Mouse (Mus musculus) brain, adult 2 months (tissue): Measurements from ENCODE around the gene Dbh.

Experiments used
- DNase-seq: peaks from one replicate; pipeline ENCODE4 v3.0.0; 2011; ENCODE audit warnings: low read depth, low spot score

Dbh gene

DNA sequence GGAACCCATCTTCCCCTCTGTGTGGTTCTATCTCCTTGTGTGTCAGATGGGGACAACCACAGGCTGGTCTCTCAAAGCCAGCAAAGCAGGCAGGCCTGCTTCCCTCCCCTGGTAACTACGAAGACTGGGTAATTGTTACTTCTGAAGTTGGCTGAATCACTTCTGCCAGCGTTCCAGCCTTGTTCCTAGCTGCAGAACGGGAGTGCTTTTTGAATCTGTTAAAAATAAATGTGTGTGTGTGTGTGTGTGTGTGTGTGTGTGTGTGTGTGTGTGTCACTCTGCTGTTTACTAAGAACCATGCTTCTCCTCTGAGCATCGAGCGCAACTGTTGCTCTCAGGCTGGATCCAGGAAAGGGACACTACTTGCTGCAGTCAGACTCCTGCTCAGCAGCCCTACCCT, 1.2 kb upstream of the Dbh start:
- DNase-seq = peak; percentile 92

DNA sequence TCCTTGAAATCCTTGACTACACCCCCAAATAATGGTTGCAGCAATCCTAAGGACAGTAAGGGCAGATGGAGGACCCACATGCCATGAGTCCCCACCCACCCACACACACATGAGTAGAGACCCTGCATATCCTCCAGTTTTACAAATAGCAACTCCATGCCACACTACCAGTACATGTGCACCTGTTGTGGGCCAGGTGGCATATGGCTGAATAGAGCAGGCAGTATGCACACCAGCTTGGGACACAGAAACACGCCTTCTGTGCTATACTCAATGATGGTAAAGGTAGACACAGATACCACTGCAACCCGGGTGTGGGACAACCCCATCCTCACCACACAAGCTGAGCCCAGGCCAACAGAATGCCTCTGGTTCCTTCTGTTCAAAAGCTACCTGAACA, 1.0 kb downstream of the Dbh start:
- peak; percentile 54 for DNase-seq

DNA sequence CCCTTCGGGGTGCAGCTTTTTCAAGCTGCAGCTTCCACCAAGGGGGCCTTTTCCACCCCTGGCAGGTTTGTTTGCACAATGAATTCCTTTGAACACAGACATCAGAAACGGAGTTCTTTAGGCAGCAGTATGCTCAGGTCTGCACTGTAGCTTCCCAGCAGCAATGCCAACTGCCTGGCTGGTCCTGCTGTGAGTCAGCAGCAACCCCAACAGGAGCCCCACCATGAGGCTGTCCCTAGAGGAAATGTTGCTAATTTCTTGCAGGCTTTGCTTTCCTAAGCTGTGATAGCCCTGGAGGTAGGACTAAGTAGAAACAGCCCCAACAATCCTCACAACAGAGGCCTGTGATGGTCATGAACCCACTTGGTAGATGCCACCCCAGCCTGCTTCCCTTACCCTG, 2.0 kb downstream of the Dbh start:
- peak; percentile 80 for DNase-seq

DNA sequence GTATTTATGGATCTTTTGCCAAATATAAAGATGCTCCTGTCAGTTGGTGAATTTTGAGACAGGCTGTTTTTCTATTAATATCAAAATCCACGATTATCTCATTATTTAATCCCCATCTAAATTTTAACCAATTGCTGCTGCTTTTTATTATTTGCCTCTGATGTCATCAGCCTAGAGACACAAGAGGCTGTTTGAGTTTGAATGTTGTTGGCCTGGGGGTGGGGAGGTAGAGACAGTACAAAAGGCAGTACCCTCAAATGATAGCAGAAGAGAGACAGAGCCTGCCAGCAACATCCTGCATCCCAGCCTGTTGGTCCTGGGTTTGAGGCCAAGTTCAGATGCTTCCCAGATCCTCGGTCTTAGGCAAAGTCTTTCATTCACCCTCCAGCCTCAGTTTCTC, 9.2 kb downstream of the Dbh start:
- DNase-seq = peak; percentile 46

DNA sequence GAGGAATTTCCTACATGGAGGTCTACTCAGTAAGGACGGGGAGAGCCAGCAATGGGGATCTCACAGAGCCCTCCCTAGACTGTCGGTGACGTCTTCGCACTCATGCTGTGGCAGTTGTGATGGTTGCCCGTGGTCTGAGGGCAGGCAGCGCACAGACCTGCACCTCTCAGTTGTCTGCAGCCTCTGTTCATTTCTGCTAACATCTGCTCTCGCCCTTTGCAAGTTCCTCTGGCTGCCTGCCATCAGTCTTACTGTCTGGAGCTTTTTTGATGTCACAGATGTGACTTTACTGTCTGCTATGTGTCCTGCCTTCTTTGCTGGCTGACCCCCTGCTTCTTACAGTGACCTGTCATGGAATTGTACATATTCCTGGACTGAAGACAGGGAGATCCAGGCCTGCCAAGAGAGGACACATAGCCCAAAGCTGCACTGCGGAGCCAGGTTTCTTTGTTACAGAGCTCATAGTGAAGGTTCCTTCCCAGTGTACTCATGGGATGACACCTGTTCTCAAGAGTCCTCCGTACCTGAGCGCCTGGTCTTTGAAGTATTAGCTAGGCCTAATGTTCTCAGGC, 10.7 kb downstream of the Dbh start:
- DNase-seq = peak; percentile 32

DNA sequence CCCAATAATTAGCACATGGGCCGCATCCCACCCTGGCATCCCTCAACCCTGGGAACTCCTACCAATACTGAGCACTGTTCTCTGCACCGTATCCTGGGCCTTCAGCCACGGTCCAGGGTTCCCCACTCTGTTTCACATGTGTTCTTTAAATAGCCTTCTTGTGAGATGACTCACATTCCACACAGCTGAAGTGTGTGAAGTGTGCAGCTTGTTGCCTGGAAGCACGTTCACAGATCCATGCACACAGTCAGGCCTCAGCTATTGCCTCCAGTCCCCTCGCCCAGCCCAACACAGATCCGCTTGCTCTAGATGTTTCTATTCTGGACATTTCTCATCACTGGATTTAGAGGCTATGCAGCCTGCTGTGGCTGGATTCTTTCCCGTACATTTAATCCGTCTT, 14.1 kb downstream of the Dbh start:
- DNase-seq = peak; percentile 86

DNA sequence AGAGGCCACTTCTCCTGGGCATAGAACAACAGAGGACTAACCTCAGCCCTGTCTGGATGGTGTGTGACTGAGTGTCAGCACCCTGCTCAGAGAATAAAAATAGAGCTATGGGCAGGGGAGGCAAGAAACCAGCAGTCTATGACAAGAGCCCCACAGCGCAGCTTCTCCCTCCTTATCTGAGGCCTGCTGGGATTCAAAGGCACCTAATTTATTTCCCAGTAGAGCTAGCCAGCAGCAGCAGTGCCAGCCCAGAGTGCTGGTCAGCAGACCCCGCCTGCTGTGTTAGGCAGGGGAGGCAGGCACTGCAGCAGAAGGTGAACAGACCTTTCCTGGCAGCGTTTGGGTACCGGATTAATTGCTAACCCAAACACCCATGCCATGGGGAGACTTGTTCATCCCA, 16.9 kb downstream of the Dbh start:
- peak; percentile 36 for DNase-seq

DNA sequence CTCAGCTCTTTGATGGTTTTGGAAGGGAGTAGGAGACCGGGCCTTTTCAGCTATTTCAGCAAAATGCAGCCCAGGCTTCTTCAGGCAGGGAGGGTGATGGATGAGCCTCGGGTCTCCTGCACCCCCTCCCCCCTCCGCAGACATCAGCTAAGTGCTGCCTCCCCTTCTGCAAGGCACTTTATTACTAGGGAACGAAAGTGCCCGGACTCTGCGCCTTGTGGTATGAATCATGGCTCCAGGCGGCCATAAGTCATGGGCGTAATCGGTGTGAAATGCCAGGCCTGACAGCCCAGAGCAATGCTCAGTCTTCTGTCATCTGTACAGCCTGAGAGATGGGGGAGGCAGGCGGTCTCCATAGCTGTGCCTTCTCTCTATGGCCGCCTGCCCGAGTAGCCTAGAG, 18.7 kb downstream of the Dbh start:
- DNase-seq = no peak

DNA sequence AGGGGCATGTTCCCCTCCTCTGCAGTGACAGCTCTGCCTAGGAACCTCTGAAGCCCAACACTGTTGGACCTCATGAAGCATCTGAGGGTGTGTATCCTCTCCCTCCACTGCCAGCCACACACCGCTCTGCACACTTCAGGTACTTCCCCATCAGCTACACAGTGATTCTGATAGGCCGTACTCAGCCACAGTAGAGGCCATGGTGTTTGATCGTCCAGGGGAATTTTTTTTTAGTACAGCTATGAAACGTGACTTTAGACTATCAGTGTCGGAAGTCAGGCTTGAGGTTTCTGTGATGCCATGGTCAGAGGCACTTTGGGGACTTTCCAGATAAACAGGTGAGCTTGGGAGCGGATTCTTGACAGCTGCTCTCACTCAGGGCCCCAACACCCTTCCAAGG, 22.5 kb downstream of the Dbh start:
- DNase-seq = no peak

DNA sequence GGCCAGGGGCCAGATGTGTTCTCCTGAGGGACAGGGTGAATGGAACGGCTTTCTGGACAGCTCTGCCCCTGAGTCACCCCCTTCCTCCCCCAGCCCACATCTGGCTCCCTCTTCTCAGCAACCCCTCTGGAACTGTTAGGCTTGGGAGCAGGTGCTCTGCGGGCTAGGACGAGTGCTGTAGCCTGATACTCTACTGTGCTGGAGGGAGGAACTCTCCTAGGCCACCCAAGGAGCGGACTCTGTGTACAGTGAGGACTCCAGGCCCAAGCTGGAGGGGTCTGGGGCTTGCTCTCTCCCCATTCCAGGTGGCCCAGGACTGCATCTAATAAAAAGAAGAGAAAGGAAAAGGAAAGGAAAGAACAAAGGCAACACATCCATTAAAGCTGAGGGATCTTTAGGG, 25.0 kb downstream of the Dbh start:
- DNase-seq = no peak

DNA sequence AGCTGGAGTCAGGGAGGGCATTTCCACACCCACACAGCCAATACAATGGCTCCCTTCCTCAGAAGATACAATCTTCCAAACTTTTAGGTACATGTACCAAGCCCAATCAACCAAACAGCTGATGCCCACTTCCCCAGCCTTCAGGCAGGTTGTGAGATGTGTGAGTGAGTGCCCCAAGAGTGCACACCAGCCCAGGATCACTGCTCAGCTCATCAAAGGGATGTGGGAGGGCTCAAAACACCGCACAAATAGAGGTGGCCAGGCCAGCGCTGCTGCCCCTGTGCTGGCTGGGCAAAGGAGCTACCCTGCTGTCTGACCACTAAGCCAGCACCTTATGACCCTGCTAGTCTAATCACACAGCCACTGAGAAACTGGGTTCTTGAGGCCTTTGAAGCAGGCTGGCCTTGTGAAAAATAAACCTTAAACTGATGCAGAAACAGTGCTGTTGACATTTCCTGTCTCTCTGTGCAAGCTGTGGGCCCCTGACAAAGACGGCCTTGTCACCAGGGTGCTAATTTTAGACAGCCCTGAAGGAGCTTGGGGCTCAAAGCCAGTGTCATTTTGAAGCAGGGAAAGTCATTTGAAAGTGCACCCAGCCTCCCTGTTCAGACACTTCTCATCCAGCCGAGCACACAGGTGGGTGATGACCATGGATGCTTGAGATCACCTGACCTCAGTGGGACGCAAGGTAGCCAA, 33.7 kb downstream of the Dbh start:
- peak; percentile 25 for DNase-seq

DNA sequence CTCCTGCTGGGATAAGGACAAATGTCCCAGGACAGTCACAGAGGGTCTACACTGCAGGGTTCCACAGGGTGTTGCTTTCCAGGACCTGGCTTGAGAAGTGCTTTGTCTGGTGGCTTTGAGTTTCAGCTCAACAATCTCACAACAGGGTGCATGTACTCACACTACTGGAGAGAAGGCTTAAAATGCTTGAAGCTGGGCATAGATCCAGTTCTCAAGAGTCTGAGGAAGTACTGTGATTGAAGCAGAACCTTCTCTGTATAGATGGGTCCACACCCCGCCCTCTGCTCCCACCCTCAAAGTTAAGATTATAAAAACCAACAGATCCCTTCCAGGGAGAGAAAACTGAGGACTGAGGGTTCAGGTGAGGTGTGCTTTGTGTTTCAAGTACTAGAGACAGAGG, 35.6 kb downstream of the Dbh start:
- DNase-seq = peak; percentile 34

DNA sequence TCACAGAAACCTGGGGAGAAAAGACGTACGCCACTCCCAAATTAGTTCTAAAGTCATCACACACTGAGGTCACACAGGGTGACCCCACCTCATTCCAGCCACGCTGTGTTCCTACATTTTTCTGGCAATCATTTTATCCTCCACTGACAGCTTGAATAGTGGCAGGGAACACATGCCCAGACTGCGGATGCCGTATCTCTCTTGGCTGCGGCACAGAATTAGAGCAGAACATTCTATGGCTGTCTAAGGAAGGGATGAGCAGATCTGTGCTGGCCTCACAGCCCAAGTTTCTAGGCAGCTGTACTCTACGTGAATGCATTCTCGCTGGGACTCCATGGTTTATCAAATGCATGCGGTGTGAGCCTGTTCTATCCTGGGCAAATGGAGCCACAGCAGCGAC, 40.6 kb downstream of the Dbh start:
- DNase-seq = peak; percentile 79

DNA sequence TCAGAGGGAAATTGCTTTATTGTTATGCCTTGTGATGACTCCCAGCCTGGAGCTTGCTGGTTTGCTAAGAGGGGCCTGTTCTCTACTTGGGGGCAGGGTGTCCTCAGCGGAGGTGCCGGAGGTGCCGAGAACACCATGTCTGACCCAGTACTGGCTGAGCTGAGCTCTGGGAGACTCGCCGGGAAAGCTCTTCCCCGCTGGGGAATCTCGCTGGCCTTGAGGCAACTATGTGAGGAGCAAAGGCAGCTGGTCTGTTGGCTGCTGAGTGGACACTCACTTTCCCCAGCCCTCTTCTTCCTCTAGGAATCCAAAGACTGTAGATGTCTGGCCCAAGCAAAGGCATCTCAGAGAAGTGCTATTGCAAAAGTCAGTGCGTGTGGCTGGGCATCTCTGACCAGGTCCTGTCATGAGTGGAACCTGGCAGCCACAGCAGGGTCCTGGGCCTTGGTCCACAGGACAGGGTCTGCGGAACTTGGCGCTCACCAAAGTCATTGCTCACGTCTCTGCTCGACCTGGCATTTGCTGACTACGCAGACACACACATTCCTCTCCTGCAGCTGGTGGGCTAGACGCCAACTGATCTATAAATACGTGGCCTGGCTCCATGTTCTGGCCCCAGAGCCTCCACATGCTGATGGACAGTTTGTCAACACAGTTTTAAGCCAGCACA, 41.2 kb downstream of the Dbh start:
- DNase-seq = no peak

DNA sequence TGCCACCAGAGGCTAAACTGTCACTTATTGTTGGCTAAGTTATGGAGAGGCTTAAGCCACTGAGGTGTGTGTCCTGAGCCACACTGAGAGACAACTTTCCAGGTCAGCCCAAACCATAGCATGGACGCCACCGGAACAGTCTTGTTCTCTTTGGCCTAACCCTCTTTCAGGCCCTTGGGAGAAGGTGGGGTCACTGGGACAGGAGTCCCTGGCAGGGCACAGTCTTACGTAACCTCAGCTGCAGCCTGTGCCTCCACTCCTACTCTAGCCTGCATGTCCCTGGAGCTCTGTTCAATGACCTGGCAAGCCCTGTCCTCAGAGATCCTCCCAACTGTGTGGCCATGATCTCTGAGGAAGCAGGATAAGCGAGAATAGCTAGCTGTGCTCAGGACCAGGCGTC, 42.1 kb downstream of the Dbh start:
- DNase-seq = no peak

DNA sequence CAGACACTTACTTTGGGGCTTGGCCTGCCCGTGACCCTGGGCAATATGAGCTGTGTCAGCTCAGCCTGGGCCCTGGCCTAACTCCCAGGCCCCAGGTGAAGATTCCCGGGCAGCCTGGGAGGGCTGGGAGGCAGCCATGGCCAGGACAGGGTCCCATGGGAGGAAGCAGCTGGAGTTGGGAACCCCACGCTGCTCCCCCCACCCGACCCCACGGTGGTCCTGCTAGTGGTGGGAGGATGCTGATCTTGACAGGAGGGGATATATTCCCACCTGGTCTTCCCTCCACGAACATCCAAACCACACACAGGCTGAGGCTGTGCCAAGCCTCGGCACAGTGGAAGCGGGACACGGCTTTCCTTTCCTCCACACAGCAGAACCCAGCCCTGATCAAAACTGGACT, 44.3 kb downstream of the Dbh start:
- DNase-seq = no peak

DNA sequence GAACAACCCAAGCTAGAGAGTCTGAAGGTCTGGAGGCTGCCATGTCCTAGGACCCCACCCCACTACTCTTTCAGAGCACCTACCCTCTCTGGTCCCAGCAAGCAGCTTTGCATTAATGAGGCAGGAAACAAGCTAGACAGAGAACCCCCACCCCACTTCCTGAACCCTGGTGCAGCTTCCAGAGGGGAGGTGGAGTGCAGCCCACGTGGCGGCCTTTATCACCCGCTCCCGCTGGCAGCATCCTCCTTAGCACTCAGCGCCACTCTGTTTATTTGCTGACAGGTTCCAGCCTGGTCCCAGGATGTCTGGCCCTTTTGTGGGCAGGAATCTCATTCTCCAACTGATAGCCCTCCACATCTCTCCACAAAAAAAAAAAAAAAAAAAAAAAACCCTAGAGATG, 44.8 kb downstream of the Dbh start:
- no peak for DNase-seq

DNA sequence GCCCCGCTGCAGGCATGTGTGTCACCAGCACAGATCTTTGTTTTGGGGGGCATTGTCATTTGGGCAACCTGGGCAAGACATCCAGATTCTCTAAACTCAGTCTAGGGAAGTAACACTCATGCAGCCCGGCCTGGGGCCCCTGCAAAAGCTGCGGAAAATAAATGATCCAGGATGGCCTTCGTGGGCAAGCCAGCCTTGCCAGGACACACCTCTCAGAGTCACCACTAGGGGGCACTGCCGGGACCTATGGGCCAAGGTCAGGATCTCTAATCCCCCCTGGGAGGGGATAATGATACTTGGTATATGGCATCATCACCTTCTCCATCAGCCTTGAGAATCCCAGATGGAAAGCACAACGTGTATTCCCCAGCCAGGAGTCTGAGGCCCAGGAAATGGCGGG, 45.2 kb downstream of the Dbh start:
- DNase-seq = peak; percentile 34

DNA sequence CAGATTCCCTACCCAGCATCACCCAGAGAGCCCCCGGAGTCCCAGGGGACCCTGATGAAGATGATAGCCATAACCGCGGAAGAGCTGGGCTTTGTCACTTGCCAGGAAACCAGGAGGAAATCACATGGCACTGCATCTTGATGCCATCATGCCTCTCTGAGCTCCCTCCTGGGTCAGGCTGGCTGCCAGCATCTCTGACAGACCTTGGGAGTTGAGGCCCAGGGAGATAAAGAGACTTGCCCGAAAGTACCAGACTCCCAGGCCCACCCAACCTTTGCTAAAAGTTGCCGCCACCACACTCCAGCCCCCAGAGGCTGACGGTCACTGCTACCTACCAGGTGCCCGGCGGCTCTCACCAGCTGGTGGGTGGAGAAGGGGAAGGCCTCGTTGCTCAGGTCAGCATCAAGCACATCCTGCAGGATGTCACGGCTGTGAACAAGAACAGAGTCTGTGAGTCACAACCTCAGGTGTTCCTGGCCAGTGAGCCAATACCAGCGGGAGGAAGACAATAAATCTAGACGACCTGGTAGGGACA, 45.7 kb downstream of the Dbh start:
- DNase-seq = peak; percentile 69

DNA sequence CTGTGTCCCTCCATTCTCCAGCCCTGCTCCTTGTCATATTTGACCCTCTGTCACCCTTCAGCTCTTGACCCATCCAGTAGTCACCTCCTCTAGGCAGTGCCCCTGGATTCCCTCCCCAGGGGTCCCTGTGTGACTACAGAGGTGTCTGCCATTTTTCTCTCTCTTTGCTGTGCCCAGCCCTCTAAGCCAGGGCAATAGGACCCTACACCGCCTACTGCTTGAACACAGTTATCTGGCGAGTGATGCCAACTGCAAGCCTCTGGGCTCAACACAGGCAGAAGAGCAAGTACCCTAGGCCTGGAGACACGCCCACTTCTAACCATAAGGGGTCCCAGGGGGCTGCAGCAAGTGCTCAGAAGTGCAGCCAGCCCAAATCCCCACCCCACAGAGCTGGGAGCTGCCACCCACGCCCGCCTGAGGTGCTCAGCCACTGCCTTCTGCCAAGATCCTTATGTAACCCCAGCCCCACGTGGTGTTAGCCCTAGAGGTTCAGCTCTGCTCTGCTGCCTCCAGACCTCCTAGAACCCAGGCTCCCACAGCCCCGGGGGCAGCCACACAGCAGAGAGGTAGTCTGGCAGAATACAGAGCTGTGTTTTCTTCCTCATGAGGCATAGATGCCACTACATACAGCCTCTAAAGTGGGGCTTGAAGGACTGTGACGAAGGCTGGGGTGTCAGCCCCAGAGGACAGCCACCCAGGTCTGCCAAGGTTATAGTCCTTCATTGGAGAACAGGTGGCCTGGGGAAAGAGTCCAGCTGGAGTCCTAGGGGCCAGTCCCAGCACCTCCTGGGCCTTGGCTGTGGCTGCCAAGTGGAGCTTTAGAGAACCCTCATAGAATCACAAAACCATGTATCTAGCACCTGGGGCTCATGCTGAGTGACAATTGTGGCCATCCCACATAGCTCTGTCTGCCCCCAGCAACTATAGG, 47.2 kb downstream of the Dbh start:
- DNase-seq = peak; percentile 93

DNA sequence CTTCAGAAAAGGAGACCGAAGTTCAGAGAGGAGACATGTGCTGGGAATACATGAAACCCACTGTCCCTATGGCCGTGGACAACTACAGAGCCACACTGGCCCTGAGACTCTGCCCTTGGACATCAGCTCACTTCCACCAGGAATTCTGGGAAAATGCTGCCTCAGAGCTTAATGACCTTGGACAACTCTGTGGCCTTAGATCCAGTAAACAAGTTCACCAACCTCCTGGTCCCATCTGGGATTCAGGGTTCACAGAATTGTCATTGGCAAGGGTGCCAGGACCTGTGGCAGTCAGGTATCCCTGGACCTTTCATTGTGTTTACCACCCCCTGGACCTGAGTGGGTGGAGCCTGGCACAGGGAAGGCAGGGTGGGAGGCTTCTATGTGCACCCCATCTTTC, 50.5 kb downstream of the Dbh start:
- DNase-seq = no peak

DNA sequence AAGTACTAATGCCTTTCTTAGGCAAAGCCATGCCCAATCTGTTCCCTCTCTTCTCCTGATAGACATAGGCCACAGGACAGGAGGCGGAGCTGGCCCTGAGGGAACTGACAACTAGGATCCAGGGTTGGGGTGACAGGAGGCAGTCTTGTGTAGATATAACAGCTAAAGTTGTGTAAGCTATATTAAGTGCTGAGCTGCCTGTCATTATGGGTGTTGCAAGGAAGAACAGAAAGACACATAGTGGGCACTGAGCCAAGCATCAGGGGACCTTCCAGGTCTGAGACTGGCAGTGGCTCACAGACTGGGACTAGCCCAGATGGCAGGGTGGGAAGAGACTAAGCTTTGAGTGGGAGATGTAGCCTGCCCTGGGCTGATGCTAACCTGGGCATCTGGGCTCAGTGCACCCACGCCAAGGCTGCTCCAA, 53.1 kb downstream of the Dbh start:
- peak; percentile 67 for DNase-seq
